Mouse (Mus musculus): Measurements from ENCODE around the gene Bend5.
A peak's percentile ranks its signal among the peaks of the same experiment; 100 is the strongest.

Bend5 gene

DNA sequence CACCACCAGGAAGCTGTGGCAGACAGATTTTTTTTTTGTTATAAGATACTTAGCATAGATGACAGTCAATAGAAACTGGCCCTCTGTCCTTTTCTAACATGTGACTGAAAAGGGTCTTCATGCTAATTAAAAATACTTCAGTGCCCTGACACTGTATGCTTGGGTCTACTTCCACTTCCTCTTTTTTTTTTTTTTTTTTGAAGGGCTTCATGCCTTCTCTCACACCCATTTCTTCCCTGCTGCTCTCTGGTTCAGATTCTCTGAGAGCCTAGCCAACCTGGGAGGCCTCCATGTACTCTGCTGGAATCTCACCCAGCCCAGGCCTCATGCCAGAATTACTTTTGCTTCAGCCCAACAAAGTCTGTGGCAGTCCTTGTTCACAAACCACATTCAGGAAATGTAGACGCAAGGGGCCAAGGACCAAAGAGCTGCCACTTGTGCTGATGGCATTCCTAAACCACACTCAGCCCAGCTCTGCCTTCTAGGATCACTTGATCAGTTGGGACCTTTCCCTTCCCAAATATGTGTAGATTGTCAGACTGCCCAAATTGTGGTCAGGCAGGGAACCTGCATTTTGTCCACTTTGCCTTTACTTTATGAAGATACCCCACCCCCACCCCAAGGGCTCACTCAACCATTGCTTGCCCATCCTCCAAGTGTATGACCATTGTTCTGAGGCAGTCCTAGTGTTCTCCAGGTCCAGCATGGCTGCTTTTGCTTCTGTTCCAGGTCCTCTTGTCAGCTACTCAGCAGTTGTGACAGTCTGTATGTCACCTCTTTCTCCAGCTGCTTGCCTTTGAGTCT is 27.8 kb downstream of the Bend5 start:
- no peak for DNase-seq (ENCODE audit: low read depth, low spot score)

DNA sequence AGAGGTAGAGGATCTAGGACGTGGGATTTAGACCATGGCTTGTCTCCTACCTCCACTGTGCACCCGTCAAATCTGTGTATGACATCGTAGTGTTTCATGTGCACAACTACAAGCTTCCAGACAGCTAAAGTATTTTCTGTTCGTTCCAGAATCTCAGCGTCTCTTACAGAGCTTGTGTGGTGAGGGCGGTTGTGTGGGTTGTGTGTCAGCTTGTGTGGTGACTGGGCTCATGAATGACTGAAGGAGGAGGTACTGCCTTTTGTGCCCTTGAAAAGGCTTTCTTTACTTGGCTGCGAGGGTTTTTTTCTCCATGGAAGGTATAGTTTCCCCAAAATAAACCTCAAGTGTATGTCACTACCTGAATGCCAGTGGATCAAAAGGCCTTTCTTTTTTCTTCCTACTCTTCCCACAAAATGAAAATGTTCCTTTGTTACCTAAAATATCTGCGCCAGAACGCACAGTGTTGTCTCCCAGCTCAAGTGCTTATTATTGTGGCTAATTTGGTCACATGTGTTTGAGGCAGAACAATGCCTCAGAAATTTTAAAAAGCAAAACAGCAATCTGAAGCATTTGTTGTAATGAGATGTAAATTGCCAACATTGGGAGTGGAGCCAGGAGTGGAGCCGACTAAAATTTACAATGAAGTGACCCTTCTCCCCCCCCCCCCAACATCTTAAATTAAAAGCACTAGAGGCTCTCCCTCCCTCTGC is 29.3 kb downstream of the Bend5 start:
- no peak for DNase-seq (ENCODE audit: low read depth, low spot score)

- DNase-seq (ENCODE audit: low read depth, low spot score) = no peak
These were observed 29.9 kb downstream of the Bend5 start for GRCm38 (mm10) chr4:111444616-111445160.

DNA sequence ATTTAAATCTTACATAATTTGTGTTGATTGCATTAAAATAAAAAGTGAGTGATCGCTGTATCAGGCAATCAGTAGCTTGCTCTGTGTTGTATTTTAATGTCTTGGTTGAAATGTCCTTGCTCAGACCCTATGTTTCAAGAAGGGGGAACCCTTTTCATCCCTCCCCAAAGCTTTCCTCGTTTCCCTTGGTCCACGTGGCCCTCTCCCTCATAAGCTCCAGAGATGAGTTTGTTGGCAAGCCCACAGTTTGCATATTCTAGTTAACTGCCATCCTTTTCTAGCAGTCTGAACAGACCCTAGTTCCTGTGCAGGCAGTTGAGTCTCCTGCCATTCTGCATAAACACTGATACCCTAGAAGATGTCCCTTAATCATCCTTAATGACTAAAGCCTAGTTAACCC is 33.1 kb downstream of the Bend5 start:
- DNase-seq (ENCODE audit: low read depth, low spot score) = no peak

DNA sequence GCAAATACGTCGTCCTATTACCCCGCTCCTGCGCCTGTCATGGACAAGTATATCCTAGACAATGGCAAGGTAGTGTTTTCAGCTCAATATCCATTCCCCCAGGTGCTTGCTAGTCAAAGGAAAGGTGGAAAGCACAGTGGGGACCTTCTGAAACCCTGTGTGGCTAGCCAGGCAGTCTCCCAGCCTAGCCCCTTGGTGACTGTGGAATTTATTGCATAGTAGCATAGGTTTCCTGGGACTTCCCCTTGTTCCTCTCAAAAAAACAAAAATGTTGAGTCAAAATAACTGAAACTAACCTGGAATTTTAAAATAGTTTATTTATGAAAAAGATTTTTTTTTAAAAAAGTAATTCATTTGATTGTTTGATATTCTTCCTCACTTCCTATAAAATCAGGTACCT is 33.8 kb downstream of the Bend5 start:
- DNase-seq (ENCODE audit: low read depth, low spot score) = no peak

GRCm38 (mm10) chr4:111449442-111450199 is 34.8 kb downstream of the Bend5 start:
- no peak for DNase-seq (ENCODE audit: low read depth, low spot score)

DNA sequence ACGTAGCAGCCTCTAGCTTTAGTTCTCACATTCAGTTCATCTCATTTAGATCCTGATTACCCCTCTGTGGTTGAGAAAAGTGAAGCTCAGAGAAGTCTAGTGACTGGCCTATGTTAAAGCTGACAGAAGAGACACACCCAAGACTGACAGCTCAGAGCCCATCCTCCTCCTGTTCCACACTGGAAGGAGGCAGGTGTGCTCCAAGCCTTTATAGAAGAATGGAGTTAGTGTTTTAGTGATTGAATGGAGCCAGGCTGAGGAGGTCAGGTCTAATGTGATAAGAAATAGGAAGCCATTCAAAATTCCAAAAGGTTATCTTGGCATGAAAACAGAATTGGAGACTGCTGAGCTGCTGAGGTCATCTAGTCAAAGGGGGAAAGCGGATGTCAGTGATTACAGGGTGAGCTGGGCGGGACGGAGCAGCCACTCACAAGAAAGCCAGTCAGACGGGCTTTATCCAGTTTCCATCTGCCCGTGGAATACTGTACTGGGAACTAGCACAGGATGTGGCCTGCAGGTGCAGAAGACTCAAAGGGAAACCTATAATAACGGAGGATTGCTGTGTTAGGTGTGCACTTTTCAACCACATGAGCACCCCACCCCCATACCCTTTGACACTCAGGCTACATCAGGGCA is 36.6 kb downstream of the Bend5 start:
- DNase-seq (ENCODE audit: low read depth, low spot score) = peak; percentile 40

GRCm38 (mm10) chr4:111452192-111452591 is 37.4 kb downstream of the Bend5 start:
- DNase-seq (ENCODE audit: low read depth, low spot score) = no peak

GRCm38 (mm10) chr4:111453275-111453674 is 38.5 kb downstream of the Bend5 start:
- DNase-seq (ENCODE audit: low read depth, low spot score) = no peak

- no peak for DNase-seq (ENCODE audit: low read depth, low spot score)
These were observed 40.8 kb downstream of the Bend5 start for GRCm38 (mm10) chr4:111455621-111456020.

DNA sequence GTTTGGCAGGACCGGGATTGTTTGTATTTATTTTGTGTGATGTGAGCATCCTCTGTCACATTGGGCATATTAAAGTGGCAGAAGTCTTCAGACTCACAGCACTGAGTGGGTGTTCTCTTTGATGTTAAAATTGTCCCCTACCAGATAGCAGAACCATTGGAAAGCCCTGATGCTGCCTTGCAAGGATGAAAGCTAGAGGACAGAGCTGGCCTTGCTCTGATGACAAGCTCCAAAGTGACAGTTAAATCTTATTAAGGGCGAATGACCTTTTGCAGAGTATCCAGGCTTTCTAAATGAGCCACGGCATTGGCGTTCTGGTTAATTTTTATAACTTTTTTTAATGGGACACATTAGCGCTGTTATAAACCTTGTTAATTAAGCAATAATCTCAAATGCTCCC is 42.8 kb downstream of the Bend5 start:
- DNase-seq (ENCODE audit: low read depth, low spot score) = no peak

DNA sequence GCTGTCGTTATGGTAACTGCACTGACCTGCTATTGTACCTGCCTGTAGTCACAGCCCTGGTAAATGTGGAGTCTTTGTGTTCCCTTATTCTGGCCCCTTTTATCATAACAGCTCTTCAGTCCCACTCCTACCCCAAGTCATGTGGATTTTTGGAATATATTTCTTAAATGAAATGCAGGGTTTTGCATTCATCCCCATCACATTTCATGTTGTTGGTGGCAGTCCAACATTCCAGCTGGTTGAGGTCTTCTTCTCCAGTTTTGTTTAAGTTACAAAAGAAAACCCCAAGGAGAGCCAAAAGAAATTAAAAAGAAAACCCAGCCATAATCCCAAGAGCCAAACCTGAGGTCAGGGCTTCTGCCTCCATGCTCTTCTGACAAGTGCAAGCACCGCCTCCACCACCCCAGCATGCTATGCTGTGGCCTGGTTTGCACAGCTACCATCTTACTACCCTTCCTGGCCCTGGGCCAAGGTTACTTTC is 52.5 kb downstream of the Bend5 start:
- no peak for DNase-seq (ENCODE audit: low read depth, low spot score)

GRCm38 (mm10) chr4:111467796-111468195 is 53.0 kb downstream of the Bend5 start:
- no peak for DNase-seq (ENCODE audit: low read depth, low spot score)

DNA sequence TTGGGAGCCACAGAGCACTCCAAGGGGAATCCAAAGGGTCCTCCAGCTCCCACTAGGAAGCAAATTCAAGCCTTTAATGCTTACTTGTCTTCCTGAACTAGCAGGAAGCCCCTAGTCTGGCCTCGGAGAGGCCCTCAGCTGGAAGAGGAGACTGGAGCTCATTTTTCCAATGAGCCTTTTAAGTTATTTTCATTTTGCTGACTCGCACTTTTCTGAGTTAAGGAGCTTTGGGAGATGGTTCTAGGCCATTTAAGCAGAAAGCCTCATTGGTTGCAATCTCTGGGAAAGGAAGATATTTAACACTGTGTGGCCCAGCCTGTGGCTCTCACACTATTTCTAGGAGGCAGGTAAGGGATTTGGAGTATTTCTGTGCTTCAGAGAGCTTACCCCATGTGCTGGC is 55.0 kb downstream of the Bend5 start:
- DNase-seq (ENCODE audit: low read depth, low spot score) = no peak

DNA sequence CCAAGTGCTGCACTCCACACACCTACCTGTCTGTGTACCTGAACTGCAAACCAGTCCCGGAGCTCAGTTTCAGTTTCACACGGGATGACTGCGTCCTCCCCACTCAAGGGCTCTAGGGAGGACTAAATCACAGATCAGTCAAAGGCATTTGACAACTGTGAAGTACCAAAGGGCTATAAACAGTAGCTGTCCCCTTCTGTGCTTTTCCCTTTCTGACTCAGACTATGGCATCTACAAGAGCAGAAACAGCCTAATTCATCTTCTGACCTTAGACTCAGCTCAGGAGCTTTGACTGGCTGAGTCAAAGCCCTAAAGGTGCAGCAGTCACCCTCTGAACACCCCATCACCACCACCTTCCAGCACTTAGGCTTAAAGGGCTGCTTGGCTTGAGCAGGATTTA is 56.9 kb downstream of the Bend5 start:
- DNase-seq (ENCODE audit: low read depth, low spot score) = no peak

GRCm38 (mm10) chr4:111472511-111472910 is 57.7 kb downstream of the Bend5 start:
- DNase-seq (ENCODE audit: low read depth, low spot score) = no peak

DNA sequence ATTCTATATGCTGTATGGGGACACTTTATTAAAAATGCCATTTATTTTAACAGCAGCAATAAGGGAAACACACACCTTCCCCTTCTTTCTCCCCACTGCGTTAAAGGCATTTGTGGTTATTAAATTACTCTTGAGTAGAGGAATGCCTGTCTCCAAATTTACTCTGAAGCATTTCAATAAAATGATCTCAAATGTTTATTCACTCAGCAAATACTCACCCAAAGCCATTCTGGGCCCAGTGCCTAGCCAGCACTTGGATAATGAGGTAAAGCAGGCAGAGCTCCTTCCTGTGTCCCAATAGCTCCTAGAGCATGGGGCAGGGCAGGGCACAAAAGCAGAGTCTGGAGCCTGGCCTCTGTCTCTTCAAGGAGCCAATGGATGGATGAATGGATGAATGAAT is 58.2 kb downstream of the Bend5 start:
- no peak for DNase-seq (ENCODE audit: low read depth, low spot score)

- no peak for DNase-seq (ENCODE audit: low read depth, low spot score)
These were observed 60.7 kb downstream of the Bend5 start for GRCm38 (mm10) chr4:111475374-111475971.

DNA sequence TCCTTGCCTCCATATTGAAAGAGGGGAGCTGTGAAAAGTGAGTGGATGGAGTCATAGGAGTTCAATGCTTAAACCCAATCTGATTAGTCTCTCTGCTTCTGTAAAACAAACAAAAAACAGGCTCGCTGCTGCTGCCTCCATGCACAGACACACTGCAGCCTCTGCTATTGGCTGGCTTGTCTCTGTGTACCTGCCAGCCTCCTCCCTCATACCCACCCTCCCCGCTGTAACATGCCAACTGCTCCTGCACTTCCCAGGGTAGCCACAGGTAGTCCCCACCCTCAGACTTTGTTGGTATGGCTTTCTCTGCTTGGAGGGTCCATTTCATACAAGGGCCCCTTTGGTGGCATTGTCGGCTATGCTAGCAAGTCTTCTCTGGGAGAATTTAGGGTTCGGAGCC is 62.7 kb downstream of the Bend5 start:
- DNase-seq (ENCODE audit: low read depth, low spot score) = no peak

DNA sequence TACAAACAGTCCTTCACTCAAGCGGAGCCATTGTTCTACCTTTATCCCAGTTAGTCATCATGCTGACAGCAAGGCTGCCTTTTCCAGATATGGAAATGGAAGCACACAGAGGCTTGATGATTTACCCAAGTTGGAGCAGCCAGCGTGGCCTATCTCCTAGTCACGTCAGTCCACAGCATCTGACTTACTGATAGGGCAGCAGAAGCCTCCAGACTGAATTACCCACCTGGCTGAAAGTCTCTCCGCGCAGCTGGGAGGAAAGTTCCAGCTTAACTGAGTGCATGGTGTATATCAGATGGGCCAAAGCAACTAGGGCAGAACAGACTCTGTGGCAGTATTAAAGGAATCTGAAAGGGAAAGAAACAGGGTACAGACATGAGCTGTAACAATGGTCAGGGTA is 68.7 kb downstream of the Bend5 start:
- no peak for DNase-seq (ENCODE audit: low read depth, low spot score)

DNA sequence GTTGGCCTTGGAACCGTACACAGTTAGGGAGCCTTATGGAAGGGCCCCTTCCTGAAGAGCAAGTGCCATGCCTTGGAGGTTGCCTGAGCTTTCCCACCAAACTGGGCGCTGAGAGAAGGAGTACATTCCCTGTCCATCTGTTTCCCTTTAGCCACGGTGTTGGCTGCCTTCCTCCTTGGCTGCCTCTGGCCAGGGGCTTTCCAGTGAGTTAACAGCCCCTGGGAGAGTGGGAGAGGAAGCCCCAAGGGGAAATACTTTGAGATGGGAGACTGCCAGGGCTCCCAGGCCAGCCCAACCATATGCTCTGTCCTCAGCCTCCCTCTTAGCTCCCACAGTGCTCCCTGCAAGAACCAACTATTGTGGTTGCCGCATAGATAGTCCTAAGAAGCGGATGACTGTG is 70.4 kb downstream of the Bend5 start:
- DNase-seq (ENCODE audit: low read depth, low spot score) = no peak

Data from ZHBTc4 (cell line).